Mouse (Mus musculus): Measurements from ENCODE around the gene Ifih1.

Ifih1 gene

GRCm38 (mm10) chr2:62630446-62630845, 15.6 kb downstream of the Ifih1 start:
- peak; percentile 75 for DNase-seq

- no peak for DNase-seq
Observed at GRCm38 (mm10) chr2:62628356-62628755, 17.7 kb downstream of the Ifih1 start.

- peak; percentile 48 for DNase-seq
Observed at GRCm38 (mm10) chr2:62627728-62628127, 18.3 kb downstream of the Ifih1 start.

- DNase-seq, result no peak
Observed at GRCm38 (mm10) chr2:62623024-62623441, 23.0 kb downstream of the Ifih1 start.

- DNase-seq, result no peak
Observed at GRCm38 (mm10) chr2:62619679-62620078, 26.4 kb downstream of the Ifih1 start.

GRCm38 (mm10) chr2:62618934-62619341, 27.1 kb downstream of the Ifih1 start:
- DNase-seq, result no peak

GRCm38 (mm10) chr2:62613133-62613532, 32.9 kb downstream of the Ifih1 start:
- no peak for DNase-seq

GRCm38 (mm10) chr2:62606205-62606604, 39.9 kb downstream of the Ifih1 start:
- no peak for DNase-seq

GRCm38 (mm10) chr2:62603530-62603929, 42.5 kb downstream of the Ifih1 start:
- no peak for DNase-seq

- no peak for DNase-seq
Observed at GRCm38 (mm10) chr2:62596586-62596985, 49.5 kb downstream of the Ifih1 start.

- peak; percentile 53 for DNase-seq
Observed at GRCm38 (mm10) chr2:62594491-62594890, 51.6 kb downstream of the Ifih1 start.

GRCm38 (mm10) chr2:62591555-62591954, 54.5 kb downstream of the Ifih1 start:
- no peak for DNase-seq

- DNase-seq, result no peak
Observed at GRCm38 (mm10) chr2:62589333-62589732, 56.7 kb downstream of the Ifih1 start.

GRCm38 (mm10) chr2:62585769-62586168, 60.3 kb downstream of the Ifih1 start:
- no peak for DNase-seq

- no peak for DNase-seq
Observed at GRCm38 (mm10) chr2:62574962-62575361, 71.1 kb downstream of the Ifih1 start.

GRCm38 (mm10) chr2:62574250-62574649, 71.8 kb downstream of the Ifih1 start:
- DNase-seq, result no peak

GRCm38 (mm10) chr2:62573753-62574159, 72.3 kb downstream of the Ifih1 start, which contains the start of gene Fap:
Fap (minus strand) TSS chr2:62574075.
- DNase-seq, result no peak

GRCm38 (mm10) chr2:62573099-62573752, 72.8 kb downstream of the Ifih1 start:
- DNase-seq, result no peak

- DNase-seq, result no peak
Observed at GRCm38 (mm10) chr2:62564687-62565086, 81.4 kb downstream of the Ifih1 start.

- peak; percentile 82 for DNase-seq
Observed at GRCm38 (mm10) chr2:62562661-62563485, 83.2 kb downstream of the Ifih1 start.

GRCm38 (mm10) chr2:62557417-62557816, 88.6 kb downstream of the Ifih1 start:
- DNase-seq, result no peak

GRCm38 (mm10) chr2:62556349-62556748, 89.7 kb downstream of the Ifih1 start:
- DNase-seq, result no peak

GRCm38 (mm10) chr2:62549659-62550058, 96.4 kb downstream of the Ifih1 start:
- no peak for DNase-seq

- DNase-seq, result no peak
Observed at GRCm38 (mm10) chr2:62549131-62549530, 96.9 kb downstream of the Ifih1 start.
